In the genomic region with DNA sequence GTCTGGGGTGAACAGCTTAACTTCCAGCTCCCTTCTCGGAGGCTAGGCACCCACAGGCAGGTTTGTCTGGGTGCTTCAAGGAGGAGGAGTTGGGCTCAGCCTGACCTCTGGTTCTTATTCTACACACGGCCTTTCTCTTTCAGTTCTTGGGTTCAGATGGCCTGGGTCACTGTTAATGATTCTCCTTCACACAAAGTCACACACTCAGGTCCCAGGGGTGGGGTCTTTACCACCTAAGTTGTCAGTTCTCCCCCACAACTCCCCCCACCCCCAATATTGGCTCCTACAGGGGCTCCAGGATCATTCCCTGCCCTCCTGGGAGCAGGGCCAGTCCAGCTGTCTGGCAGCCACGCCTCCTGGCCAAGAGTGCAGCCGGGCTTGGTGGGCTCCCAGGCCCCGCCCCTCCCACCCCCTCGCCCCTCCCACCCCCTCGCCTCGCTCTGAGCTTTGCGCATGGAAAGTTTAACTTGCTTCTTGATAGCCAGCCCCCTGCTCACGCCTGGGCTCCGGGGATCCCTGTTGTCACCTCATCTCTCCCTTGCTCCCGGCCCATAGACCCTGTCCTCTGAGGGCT, we compare ENCODE assay signal across 8 mouse cellular contexts.
A peak's percentile ranks its signal among the peaks of the same experiment; 100 is the strongest.
DNase-seq lines count a peak whose midpoint lies in the region; ATAC-seq lines count a peak whose summit lies in the region.

No protein-coding gene starts in this region.

- H3K9ac ChIP-seq in hindbrain, embryonic 12.5 days, result 0 out of 2 replicates have a peak overlapping the region, but pooled peaks have one; percentile 23
- H3K9ac ChIP-seq in midbrain, embryonic 12.5 days (replicated peaks), result peak overlapping the region; percentile 32; the same call in 1 of the 2 replicates

- no peaks in the 10 kb centered on the region for H3K27me3 ChIP-seq in hindbrain, embryonic 12.5 days
- H3K27me3 ChIP-seq in midbrain, embryonic 12.5 days, result peaks cover 41% of the 10 kb centered on the region

- H3K27ac ChIP-seq in hindbrain, embryonic 12.5 days, result peak overlapping the region; percentile 74
- peak overlapping the region; percentile 96 for H3K27ac ChIP-seq in midbrain, embryonic 12.5 days (replicated peaks)

- 7% methylated on average over 12 of the region's 12 CpGs for WGBS in hindbrain, embryonic 12.5 days
- 12% methylated on average over 9 of the region's 12 CpGs for WGBS in midbrain, embryonic 12.5 days

- peaks cover 100% of the 10 kb centered on the region for H3K4me1 ChIP-seq in hindbrain, embryonic 12.5 days
- peaks cover 100% of the 10 kb centered on the region for H3K4me1 ChIP-seq in midbrain, embryonic 12.5 days

- ATAC-seq in hindbrain, embryonic 12.5 days (ENCODE audit: low FRiP score), result no peak
- no peak for ATAC-seq in midbrain, embryonic 12.5 days (ENCODE audit: low FRiP score, low read depth)
- no peak for ATAC-seq in megakaryocyte progenitor cell, adult 5-6 weeks (replicated peaks; ENCODE audit: poor library complexity)
- no peak for ATAC-seq in activated CD4-positive, CD25-positive, alpha-beta regulatory T cell, adult 4 months

- H3K4me2 ChIP-seq in hindbrain, embryonic 12.5 days (replicated peaks), result peak overlapping the region; percentile 13; the same call in 1 of the 2 replicates
- H3K4me2 ChIP-seq in midbrain, embryonic 12.5 days (replicated peaks), result peak overlapping the region; percentile 35

- H3K4me3 ChIP-seq in hindbrain, embryonic 12.5 days, result no peak overlapping the region
- H3K4me3 ChIP-seq in midbrain, embryonic 12.5 days, result no peak overlapping the region

- no peaks in the 10 kb centered on the region for H3K36me3 ChIP-seq in hindbrain, embryonic 12.5 days
- H3K36me3 ChIP-seq in midbrain, embryonic 12.5 days, result no peaks in the 10 kb centered on the region

- no peaks in the 10 kb centered on the region for H3K9me3 ChIP-seq in hindbrain, embryonic 12.5 days (replicated peaks)
- no peaks in the 10 kb centered on the region for H3K9me3 ChIP-seq in midbrain, embryonic 12.5 days

- DNase-seq in cerebellum, postnatal 10 days, result peak; percentile 71 to 85
- DNase-seq in cerebellum, postnatal 14 days, result no peak
- DNase-seq in embryo, embryonic 11 days, result peak; percentile 88
- no peak for DNase-seq in spleen, adult 12 weeks (ENCODE audit: low spot score)

Comparison
In these comparisons a context has a peak if more than half of its experiments do, and no peak if none do; other contexts are left out.
1. DNase-seq: peak in cerebellum, postnatal 10 days (2 of 2) and embryo, embryonic 11 days (single experiment); none in cerebellum, postnatal 14 days (0 of 2) and spleen, adult 12 weeks (single experiment).